Mouse (Mus musculus): ENCODE data around the gene Zfp654. TPM values are rescaled to one million over a fixed set of nuclear protein-coding genes. Genes with fewer than 3 reads are reported as not detected.

Gene Zfp654
- polyA plus RNA-seq (2012; rRNA removed) = 0.83 and 1.3 TPM in 2 replicates

- TF ChIP-seq POLR2A (IDR thresholded peaks at IDR 0.05; ENCODE audit: low read depth, low read length) (no peak), CTCF (conservative IDR thresholded peaks at IDR 0.05; ENCODE audit: insufficient read depth, insufficient read length, low read depth, low read length) (no peak)
- no peaks in the 10 kb centered on the region for H3K27me3 ChIP-seq (replicated peaks; ENCODE audit: control insufficient read depth, insufficient read depth, low read length)
- WGBS = under 1% methylated on average over 83 of the region's 85 CpGs
- H3K36me3 ChIP-seq (ENCODE audit: control insufficient read depth, insufficient read depth, low read length) = peaks cover 3% of the 10 kb centered on the region; the same call in 1 of the 2 replicates
- DNase-seq = peak; percentile 100
- H3K4me3 ChIP-seq (ENCODE audit: insufficient read depth, low read depth, low read length) = peak within 1 kb of the TSS; percentile 95
- peaks cover 3% of the 10 kb centered on the region; the same call in 1 of the 2 replicates for H3K4me1 ChIP-seq (ENCODE audit: control insufficient read depth, insufficient read depth, low read length)
- H3K27ac ChIP-seq (ENCODE audit: insufficient read depth, low read depth, low read length) = peak within 1 kb of the TSS; percentile 93
Measured at GRCm38 (mm10) chr16:64851563-64852362, at the start of gene Zfp654, which contains the start of gene Cggbp1. TSS of gene Zfp654 (minus strand) at chr16:64851652. TSS of gene Cggbp1 (plus strand) at chr16:64851996.

- H3K4me1 ChIP-seq (ENCODE audit: control insufficient read depth, insufficient read depth, low read length) = no peaks in the 10 kb centered on the region
- no peaks in the 10 kb centered on the region for H3K36me3 ChIP-seq (ENCODE audit: control insufficient read depth, insufficient read depth, low read length)
- no peaks in the 10 kb centered on the region for H3K27me3 ChIP-seq (replicated peaks; ENCODE audit: control insufficient read depth, insufficient read depth, low read length)
- peak; percentile 40 for TF ChIP-seq CTCF (conservative IDR thresholded peaks at IDR 0.05; ENCODE audit: insufficient read depth, insufficient read length, low read depth, low read length)
- no peak for TF ChIP-seq POLR2A (IDR thresholded peaks at IDR 0.05; ENCODE audit: low read depth, low read length)
- WGBS = 38% methylated on average over 2 of the region's 2 CpGs
- no peak overlapping the region for H3K4me3 ChIP-seq (ENCODE audit: insufficient read depth, low read depth, low read length)
- DNase-seq = peak; percentile 23
- no peak overlapping the region for H3K27ac ChIP-seq (ENCODE audit: insufficient read depth, low read depth, low read length)
Measured at GRCm38 (mm10) chr16:64899084-64899483, 47.6 kb upstream of the Zfp654 start.

DNA sequence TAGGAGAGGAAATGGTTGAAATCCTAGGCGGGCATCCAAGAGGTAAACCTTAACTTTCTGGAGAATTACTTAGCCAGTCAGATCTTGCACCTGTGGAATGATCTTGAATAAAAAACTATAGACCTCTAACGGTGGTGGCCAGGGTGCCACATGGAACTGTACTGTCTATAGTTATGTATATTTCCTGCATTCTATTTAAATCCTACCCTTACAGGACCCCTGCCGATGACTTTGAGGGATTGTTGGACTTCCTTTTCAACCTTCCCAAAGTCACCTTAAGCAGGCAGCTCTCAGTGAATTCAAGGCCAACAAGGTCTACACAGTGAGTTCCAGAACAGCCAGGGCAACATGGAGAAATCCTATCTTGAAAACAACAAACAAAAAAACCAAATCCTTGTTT is 38.0 kb upstream of the Zfp654 start:
- Histone ChIP-seq H3K27me3 (replicated peaks; ENCODE audit: control insufficient read depth, insufficient read depth, low read length) (no peaks in the 10 kb centered on the region), H3K27ac (ENCODE audit: insufficient read depth, low read depth, low read length) (no peak overlapping the region), H3K36me3 (ENCODE audit: control insufficient read depth, insufficient read depth, low read length) (no peaks in the 10 kb centered on the region), H3K4me1 (ENCODE audit: control insufficient read depth, insufficient read depth, low read length) (no peaks in the 10 kb centered on the region), H3K4me3 (ENCODE audit: insufficient read depth, low read depth, low read length) (no peak overlapping the region)
- WGBS = 89% methylated on average over 3 of the region's 3 CpGs
- no peak for DNase-seq
- TF ChIP-seq POLR2A (IDR thresholded peaks at IDR 0.05; ENCODE audit: low read depth, low read length) = no peak

GRCm38 (mm10) chr16:64885547-64885946 is 34.1 kb upstream of the Zfp654 start:
- no peak for TF ChIP-seq CTCF (conservative IDR thresholded peaks at IDR 0.05; ENCODE audit: insufficient read depth, insufficient read length, low read depth, low read length)
- no peak for TF ChIP-seq POLR2A (IDR thresholded peaks at IDR 0.05; ENCODE audit: low read depth, low read length)
- WGBS = 48% methylated on average over 4 of the region's 4 CpGs
- Histone ChIP-seq H3K36me3 (ENCODE audit: control insufficient read depth, insufficient read depth, low read length) (no peaks in the 10 kb centered on the region), H3K4me1 (ENCODE audit: control insufficient read depth, insufficient read depth, low read length) (no peaks in the 10 kb centered on the region), H3K27me3 (replicated peaks; ENCODE audit: control insufficient read depth, insufficient read depth, low read length) (no peaks in the 10 kb centered on the region), H3K27ac (ENCODE audit: insufficient read depth, low read depth, low read length) (no peak overlapping the region), H3K4me3 (ENCODE audit: insufficient read depth, low read depth, low read length) (no peak overlapping the region)
- no peak for DNase-seq

- Histone ChIP-seq H3K4me3 (ENCODE audit: insufficient read depth, low read depth, low read length) (no peak overlapping the region), H3K27ac (ENCODE audit: insufficient read depth, low read depth, low read length) (no peak overlapping the region), H3K36me3 (ENCODE audit: control insufficient read depth, insufficient read depth, low read length) (no peaks in the 10 kb centered on the region), H3K4me1 (ENCODE audit: control insufficient read depth, insufficient read depth, low read length) (no peaks in the 10 kb centered on the region), H3K27me3 (replicated peaks; ENCODE audit: control insufficient read depth, insufficient read depth, low read length) (no peaks in the 10 kb centered on the region)
- TF ChIP-seq POLR2A (IDR thresholded peaks at IDR 0.05; ENCODE audit: low read depth, low read length) (no peak), CTCF (conservative IDR thresholded peaks at IDR 0.05; ENCODE audit: insufficient read depth, insufficient read length, low read depth, low read length) (no peak)
- 35% methylated on average over 3 of the region's 3 CpGs for WGBS
- no peak for DNase-seq
Measured at GRCm38 (mm10) chr16:64885142-64885541, 33.7 kb upstream of the Zfp654 start.

- H3K27ac ChIP-seq (ENCODE audit: insufficient read depth, low read depth, low read length) = no peak overlapping the region
- no peak overlapping the region for H3K4me3 ChIP-seq (ENCODE audit: insufficient read depth, low read depth, low read length)
- no peaks in the 10 kb centered on the region for H3K36me3 ChIP-seq (ENCODE audit: control insufficient read depth, insufficient read depth, low read length)
- no peaks in the 10 kb centered on the region for H3K27me3 ChIP-seq (replicated peaks; ENCODE audit: control insufficient read depth, insufficient read depth, low read length)
- no peak for TF ChIP-seq CTCF (conservative IDR thresholded peaks at IDR 0.05; ENCODE audit: insufficient read depth, insufficient read length, low read depth, low read length)
- no peak for TF ChIP-seq POLR2A (IDR thresholded peaks at IDR 0.05; ENCODE audit: low read depth, low read length)
- DNase-seq = peak; percentile 19
- no peaks in the 10 kb centered on the region for H3K4me1 ChIP-seq (ENCODE audit: control insufficient read depth, insufficient read depth, low read length)
- 1% methylated on average over 3 of the region's 3 CpGs for WGBS
Measured at GRCm38 (mm10) chr16:64884420-64884838, 33.0 kb upstream of the Zfp654 start.

DNA sequence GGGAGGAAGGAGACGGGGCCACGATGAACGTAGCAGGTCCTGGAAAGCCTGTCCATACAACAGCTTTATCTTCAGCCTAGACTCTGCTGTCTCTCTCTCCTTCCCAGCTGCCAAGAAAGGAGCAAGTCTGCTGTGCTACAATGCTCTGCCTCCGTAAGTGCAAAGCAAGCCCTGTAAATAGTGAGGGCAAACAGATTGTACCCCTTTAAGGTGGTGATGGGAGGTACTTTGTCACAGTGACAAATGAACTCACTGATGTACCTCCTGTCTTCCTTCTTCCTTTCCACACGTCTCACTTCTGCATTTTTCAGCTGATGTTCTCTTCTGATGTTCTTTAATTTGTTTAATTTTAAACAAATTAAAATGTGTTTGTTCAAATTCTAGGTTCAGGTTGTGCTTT is 32.4 kb upstream of the Zfp654 start:
- H3K36me3 ChIP-seq (ENCODE audit: control insufficient read depth, insufficient read depth, low read length) = no peaks in the 10 kb centered on the region
- H3K4me3 ChIP-seq (ENCODE audit: insufficient read depth, low read depth, low read length) = no peak overlapping the region
- no peak for DNase-seq
- H3K4me1 ChIP-seq (ENCODE audit: control insufficient read depth, insufficient read depth, low read length) = no peaks in the 10 kb centered on the region
- no peaks in the 10 kb centered on the region for H3K27me3 ChIP-seq (replicated peaks; ENCODE audit: control insufficient read depth, insufficient read depth, low read length)
- no peak for TF ChIP-seq POLR2A (IDR thresholded peaks at IDR 0.05; ENCODE audit: low read depth, low read length)
- TF ChIP-seq CTCF (conservative IDR thresholded peaks at IDR 0.05; ENCODE audit: insufficient read depth, insufficient read length, low read depth, low read length) = no peak
- no peak overlapping the region for H3K27ac ChIP-seq (ENCODE audit: insufficient read depth, low read depth, low read length)
- WGBS = 45% methylated on average over 5 of the region's 5 CpGs
